Mouse (Mus musculus) neural tube, embryonic 11.5 days (tissue): ENCODE data around the gene Igsf10. TPM values are rescaled to one million over a fixed set of nuclear protein-coding genes. Genes with fewer than 3 reads are reported as not detected.

ENCODE experiments used
- polyA plus RNA-seq: library from polyadenylated mRNA; unstranded; fragments of >200 nt; fragmentation: Nextera tagmentation; extraction: Ambion mirVana; gene quantifications from 2 replicates; pipeline ENCODE4 v1.2.1, GENCODE M21; 2014

The Igsf10 gene
- polyA plus RNA-seq, 1 experiment from 2014 or later, result 3.9 TPM

Other genes with a start within 250 kb of the Igsf10 start
- 0.95 and 1.0 TPM in 2 replicates for gene Gpr171, start 242.6 kb downstream of the Igsf10 start, polyA plus RNA-seq
- gene P2ry14, start 190.8 kb downstream of the Igsf10 start, polyA plus RNA-seq, result 1.1 and 1.9 TPM in 2 replicates
- not detected in 2 replicates for gene Gpr87, start 149.3 kb downstream of the Igsf10 start, polyA plus RNA-seq
- 0.91 and 1.4 TPM in 2 replicates for gene P2ry13, start 133.5 kb downstream of the Igsf10 start, polyA plus RNA-seq
- gene P2ry12, start 81.5 kb downstream of the Igsf10 start, polyA plus RNA-seq, result 3.4 and 3.8 TPM in 2 replicates